Mouse (Mus musculus): ENCODE results near the gene Rb1. TPM values are rescaled to one million over a fixed set of nuclear protein-coding genes. Genes with fewer than 3 reads are reported as not detected.

Gene Rb1
- polyA plus RNA-seq, 1 experiment from 2014 or later = 19.4 TPM

- no peak for ATAC-seq (replicated peaks)
- Histone ChIP-seq H3K27me3 (no peaks in the 10 kb centered on the region), H3K4me1 (peaks cover 2% of the 10 kb centered on the region; the same call in 1 of the 2 replicates), H3K4me3 (no peak overlapping the region), H3K36me3 (peaks cover 95% of the 10 kb centered on the region), H3K9me3 (no peaks in the 10 kb centered on the region), H3K27ac (replicated peaks) (no peak overlapping the region), H3K4me2 (replicated peaks) (no peak overlapping the region), H3K9ac (replicated peaks) (no peak overlapping the region)
- 93% methylated on average over 11 of the region's 11 CpGs for WGBS
These were observed 38.2 kb upstream of the Rb1 start for GRCm38 (mm10) chr14:73363782-73364181.

GRCm38 (mm10) chr14:73354700-73355099 lies 29.1 kb upstream of the Rb1 start:
- Histone ChIP-seq H3K27me3 (no peaks in the 10 kb centered on the region), H3K4me3 (no peak overlapping the region), H3K36me3 (peaks cover 43% of the 10 kb centered on the region), H3K27ac (replicated peaks) (no peak overlapping the region), H3K4me1 (no peaks in the 10 kb centered on the region), H3K9ac (replicated peaks) (no peak overlapping the region), H3K4me2 (replicated peaks) (no peak overlapping the region), H3K9me3 (no peaks in the 10 kb centered on the region; the same call in 1 of the 2 replicates)
- 94% methylated on average over 8 of the region's 8 CpGs for WGBS
- ATAC-seq (replicated peaks) = no peak

GRCm38 (mm10) chr14:73351118-73351517 lies 25.5 kb upstream of the Rb1 start:
- no peaks in the 10 kb centered on the region for H3K27me3 ChIP-seq
- H3K36me3 ChIP-seq = peaks cover 14% of the 10 kb centered on the region; the same call in 1 of the 2 replicates
- WGBS = 93% methylated on average over 5 of the region's 5 CpGs

GRCm38 (mm10) chr14:73350029-73350428 lies 24.4 kb upstream of the Rb1 start:
- ATAC-seq (replicated peaks) = no peak
- peaks cover 7% of the 10 kb centered on the region; the same call in 1 of the 2 replicates for H3K36me3 ChIP-seq
- H3K9me3 ChIP-seq = no peaks in the 10 kb centered on the region
- WGBS = 55% methylated on average over 1 of the region's 1 CpGs
- no peaks in the 10 kb centered on the region for H3K4me1 ChIP-seq
- H3K4me3 ChIP-seq = no peak overlapping the region
- no peak overlapping the region for H3K27ac ChIP-seq (replicated peaks)
- H3K9ac ChIP-seq (replicated peaks) = no peak overlapping the region
- no peaks in the 10 kb centered on the region for H3K27me3 ChIP-seq
- H3K4me2 ChIP-seq (replicated peaks) = no peak overlapping the region

More at GRCm38 (mm10) chr14:73351118-73351517, 25.5 kb upstream of the Rb1 start:
- Histone ChIP-seq H3K9me3 (no peaks in the 10 kb centered on the region), H3K4me1 (no peaks in the 10 kb centered on the region), H3K4me3 (no peak overlapping the region), H3K27ac (replicated peaks) (no peak overlapping the region), H3K9ac (replicated peaks) (no peak overlapping the region), H3K4me2 (replicated peaks) (no peak overlapping the region)
- no peak for ATAC-seq (replicated peaks)

GRCm38 (mm10) chr14:73349061-73349670 lies 23.5 kb upstream of the Rb1 start:
- H3K27ac ChIP-seq (replicated peaks) = no peak overlapping the region
- H3K4me2 ChIP-seq (replicated peaks) = no peak overlapping the region
- no peak overlapping the region for H3K9ac ChIP-seq (replicated peaks)
- no peaks in the 10 kb centered on the region for H3K9me3 ChIP-seq
- WGBS = 62% methylated on average over 7 of the region's 7 CpGs
- no peak overlapping the region for H3K4me3 ChIP-seq
- H3K27me3 ChIP-seq = no peaks in the 10 kb centered on the region
- H3K36me3 ChIP-seq = 0 out of 2 replicates have a peak, but pooled peaks cover 3% of the 10 kb centered on the region
- no peaks in the 10 kb centered on the region for H3K4me1 ChIP-seq
- ATAC-seq (replicated peaks) = no peak

- Histone ChIP-seq H3K4me2 (replicated peaks) (no peak overlapping the region), H3K36me3 (no peaks in the 10 kb centered on the region), H3K9me3 (no peaks in the 10 kb centered on the region), H3K4me1 (no peaks in the 10 kb centered on the region), H3K4me3 (no peak overlapping the region), H3K9ac (replicated peaks) (no peak overlapping the region), H3K27ac (replicated peaks) (no peak overlapping the region), H3K27me3 (no peaks in the 10 kb centered on the region)
- ATAC-seq (replicated peaks) = no peak
- WGBS = 90% methylated on average over 9 of the region's 9 CpGs
These were observed 21.7 kb upstream of the Rb1 start for GRCm38 (mm10) chr14:73347302-73347701.

- no peaks in the 10 kb centered on the region for H3K9me3 ChIP-seq
- no peaks in the 10 kb centered on the region for H3K27me3 ChIP-seq
- H3K4me1 ChIP-seq = no peaks in the 10 kb centered on the region
- ATAC-seq (replicated peaks) = no peak
- H3K4me3 ChIP-seq = no peak overlapping the region
- H3K27ac ChIP-seq (replicated peaks) = no peak overlapping the region
- H3K36me3 ChIP-seq = no peaks in the 10 kb centered on the region
- H3K9ac ChIP-seq (replicated peaks) = no peak overlapping the region
- 92% methylated on average over 4 of the region's 4 CpGs for WGBS
- no peak overlapping the region for H3K4me2 ChIP-seq (replicated peaks)
These were observed 20.0 kb upstream of the Rb1 start for GRCm38 (mm10) chr14:73345614-73346013.

- H3K4me2 ChIP-seq (replicated peaks) = no peak overlapping the region
- no peaks in the 10 kb centered on the region for H3K27me3 ChIP-seq
These were observed 14.6 kb upstream of the Rb1 start for GRCm38 (mm10) chr14:73340051-73340755.

GRCm38 (mm10) chr14:73339615-73340014 lies 14.0 kb upstream of the Rb1 start:
- Histone ChIP-seq H3K36me3 (no peaks in the 10 kb centered on the region), H3K27me3 (no peaks in the 10 kb centered on the region), H3K4me2 (replicated peaks) (no peak overlapping the region), H3K9ac (replicated peaks) (no peak overlapping the region), H3K4me1 (no peaks in the 10 kb centered on the region), H3K9me3 (no peaks in the 10 kb centered on the region), H3K27ac (replicated peaks) (no peak overlapping the region), H3K4me3 (no peak overlapping the region)
- no peak for ATAC-seq (replicated peaks)
- 86% methylated on average over 3 of the region's 3 CpGs for WGBS

More at GRCm38 (mm10) chr14:73340051-73340755, 14.6 kb upstream of the Rb1 start:
- H3K4me1 ChIP-seq = no peaks in the 10 kb centered on the region
- ATAC-seq (replicated peaks) = no peak
- H3K4me3 ChIP-seq = no peak overlapping the region
- H3K36me3 ChIP-seq = no peaks in the 10 kb centered on the region
- H3K9ac ChIP-seq (replicated peaks) = no peak overlapping the region
- no peak overlapping the region for H3K27ac ChIP-seq (replicated peaks)
- WGBS = 68% methylated on average over 6 of the region's 6 CpGs
- H3K9me3 ChIP-seq = no peaks in the 10 kb centered on the region

- no peaks in the 10 kb centered on the region for H3K9me3 ChIP-seq
- WGBS = 79% methylated on average over 6 of the region's 6 CpGs
- no peaks in the 10 kb centered on the region for H3K27me3 ChIP-seq
These were observed 10.9 kb upstream of the Rb1 start for GRCm38 (mm10) chr14:73336316-73337080.

GRCm38 (mm10) chr14:73334926-73335805 lies 9.5 kb upstream of the Rb1 start:
- no peak overlapping the region for H3K27ac ChIP-seq (replicated peaks)
- H3K4me2 ChIP-seq (replicated peaks) = no peak overlapping the region
- H3K9ac ChIP-seq (replicated peaks) = no peak overlapping the region
- WGBS = 64% methylated on average over 22 of the region's 22 CpGs
- no peaks in the 10 kb centered on the region for H3K4me1 ChIP-seq
- no peak for ATAC-seq (replicated peaks)
- no peak overlapping the region for H3K4me3 ChIP-seq
- H3K36me3 ChIP-seq = no peaks in the 10 kb centered on the region
- no peaks in the 10 kb centered on the region for H3K27me3 ChIP-seq
- no peaks in the 10 kb centered on the region for H3K9me3 ChIP-seq

More at GRCm38 (mm10) chr14:73336316-73337080, 10.9 kb upstream of the Rb1 start:
- H3K36me3 ChIP-seq = no peaks in the 10 kb centered on the region
- no peak overlapping the region for H3K9ac ChIP-seq (replicated peaks)
- H3K4me1 ChIP-seq = no peaks in the 10 kb centered on the region
- H3K4me3 ChIP-seq = no peak overlapping the region
- ATAC-seq (replicated peaks) = no peak
- no peak overlapping the region for H3K4me2 ChIP-seq (replicated peaks)
- no peak overlapping the region for H3K27ac ChIP-seq (replicated peaks)
